Mouse (Mus musculus) spleen, adult 2 months (tissue): ENCODE data around the gene 1700025C18Rik.

Experiments
- CTCF ChIP-seq: fragments of 200-500 bp; IDR thresholded peaks from 2 replicates; pipeline ENCODE4 v1.5.1; 2011; ENCODE audit warnings: mild to moderate bottlenecking, inconsistent platforms; ENCODE audit not compliant: insufficient read depth, insufficient read length, insufficient replicate concordance; ENCODE audit errors: extremely low read depth
- POLR2A ChIP-seq: fragments of 200-500 bp; IDR thresholded peaks from 2 replicates; pipeline ENCODE4 v1.6.1; 2011; ENCODE audit warnings: low read depth, low read length, inconsistent platforms

DNA sequence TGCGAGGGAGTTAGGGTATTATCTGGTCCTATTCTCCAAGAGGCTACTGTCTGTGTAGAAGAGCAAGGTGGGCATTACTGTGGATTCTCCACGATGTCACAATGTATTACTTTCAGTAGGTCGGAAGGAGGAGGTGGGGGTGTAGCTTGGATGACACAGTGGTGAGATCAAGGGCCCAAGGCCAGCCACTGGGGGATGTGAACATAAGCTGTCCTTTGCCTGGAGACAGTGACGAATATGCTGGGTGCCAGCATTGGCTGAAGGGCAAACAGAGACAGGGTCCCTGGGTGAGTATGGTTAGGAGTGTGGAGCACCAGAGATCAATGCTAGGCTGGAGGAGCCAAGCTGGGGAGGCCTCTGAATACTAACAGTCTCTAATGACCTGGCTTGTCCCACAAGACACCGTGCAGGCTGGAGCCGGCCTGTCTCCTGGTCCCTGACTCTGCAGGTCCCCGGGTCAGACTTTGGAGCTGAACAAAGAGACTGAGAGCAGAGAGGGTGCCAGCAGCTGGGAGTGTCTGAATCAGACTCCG, 949 bp upstream of the 1700025C18Rik start:
- TF ChIP-seq POLR2A, result no peak
- TF ChIP-seq CTCF, result no peak
